Comparison of ENCODE assay signal across 31 mouse cellular contexts in genomic region chr4:106419256-106419655, GRCm38 (mm10). TPM values are rescaled to one million over a fixed set of nuclear protein-coding genes. Genes with fewer than 3 reads are reported as not detected.
"Had no signal": no experiment of that assay in that cellular context is flagged by ENCODE, and none has a peak within 500 bp of the region (broad histone marks: within the 10 kb centered on the region; RNA-seq: fewer than 3 reads in every experiment).

No protein-coding gene starts in this region.

- H3K4me1 ChIP-seq: embryonic facial prominence, embryonic 10.5 days; embryonic facial prominence, embryonic 12.5 days; embryonic facial prominence, embryonic 13.5 days; embryonic facial prominence, embryonic 15.5 days; forebrain, embryonic 10.5 days; forebrain, embryonic 12.5 days; forebrain, embryonic 13.5 days; forebrain, embryonic 15.5 days had no signal

- H3K9ac ChIP-seq: embryonic facial prominence, embryonic 12.5 days; embryonic facial prominence, embryonic 13.5 days; embryonic facial prominence, embryonic 15.5 days; forebrain, embryonic 12.5 days; forebrain, embryonic 13.5 days; forebrain, embryonic 15.5 days; forebrain, postnatal 0 days had no signal

- DNase-seq: cerebellum, adult 2 months; cerebellum, adult 8-10 months; cerebellum, adult 9-10 months; cerebellum, adult 9-11 months; cerebellum, postnatal 10 days; cerebellum, postnatal 14 days; cerebellum, postnatal 25 days; cerebellum, postnatal 36 days; embryo, embryonic 11 days; gastrocnemius, adult 2 months; gastrocnemius, postnatal 10 days; gastrocnemius, postnatal 14 days; gastrocnemius, postnatal 25 days; gastrocnemius, postnatal 36 days; heart, adult 18-20 months; heart, adult 2 months had no signal

- H3K4me2 ChIP-seq: embryonic facial prominence, embryonic 12.5 days; embryonic facial prominence, embryonic 13.5 days; embryonic facial prominence, embryonic 15.5 days; forebrain, embryonic 12.5 days; forebrain, embryonic 13.5 days; forebrain, embryonic 15.5 days had no signal

- H3K4me3 ChIP-seq: embryonic facial prominence, embryonic 10.5 days; embryonic facial prominence, embryonic 12.5 days; embryonic facial prominence, embryonic 13.5 days; embryonic facial prominence, embryonic 15.5 days; erythroblast, embryonic 14.5 days; forebrain, embryonic 10.5 days; forebrain, embryonic 12.5 days; forebrain, embryonic 13.5 days; forebrain, embryonic 15.5 days; gastrocnemius, adult 2 months; heart, adult 2 months had no signal

- H3K27me3 ChIP-seq: embryonic facial prominence, embryonic 12.5 days; embryonic facial prominence, embryonic 13.5 days; embryonic facial prominence, embryonic 15.5 days; forebrain, embryonic 12.5 days; forebrain, embryonic 13.5 days; forebrain, embryonic 15.5 days had no signal

- ATAC-seq: forebrain, embryonic 13.5 days; forebrain, embryonic 14.5 days; forebrain, embryonic 15.5 days; forebrain, embryonic 16.5 days; forebrain, postnatal 0 days had no signal

- H3K9me3 ChIP-seq: embryonic facial prominence, embryonic 10.5 days; embryonic facial prominence, embryonic 12.5 days; embryonic facial prominence, embryonic 13.5 days; embryonic facial prominence, embryonic 15.5 days; forebrain, embryonic 10.5 days; forebrain, embryonic 12.5 days; forebrain, embryonic 13.5 days; forebrain, embryonic 15.5 days had no signal

- H3K27ac ChIP-seq: embryonic facial prominence, embryonic 10.5 days; embryonic facial prominence, embryonic 12.5 days; embryonic facial prominence, embryonic 13.5 days; embryonic facial prominence, embryonic 15.5 days; forebrain, embryonic 10.5 days; forebrain, embryonic 12.5 days; forebrain, embryonic 13.5 days; forebrain, embryonic 15.5 days; gastrocnemius, adult 2 months; heart, adult 2 months had no signal

RNA-seq across cellular contexts. Expression of gene Pcsk9, which starts 44.9 kb away (rescaled TPM):
- total RNA-seq: common myeloid progenitor, adult 5-6 weeks; gastrocnemius, adult 18-20 months; gastrocnemius, adult 2 months; gastrocnemius, adult 8-10 months; gastrocnemius, postnatal 14 days; heart, adult 18-20 months; heart, adult 2 months had no signal
